Mouse (Mus musculus) lung, postnatal 0 days (tissue): ENCODE data around the gene Gm43191.

ENCODE experiments used
- CTCF ChIP-seq: IDR thresholded peaks from 2 replicates; pipeline ENCODE4 v1.5.1; 2016; ENCODE audit warnings: antibody characterized with exemption, mild to moderate bottlenecking
- EP300 ChIP-seq: IDR thresholded peaks from 2 replicates; pipeline ENCODE4 v1.6.1; 2016; ENCODE audit warnings: antibody characterized with exemption, mild to moderate bottlenecking, control low read depth

GRCm38 (mm10) chr3:116618855-116619254 is 62.2 kb downstream of the Gm43191 start:
- TF ChIP-seq CTCF = no peak
- TF ChIP-seq EP300 = no peak
